Mouse (Mus musculus) small intestine, adult 2 months (tissue): ENCODE results near the gene Slc9a1.

Source experiments
- CTCF ChIP-seq: fragments of 200-500 bp; IDR thresholded peaks from 2 replicates; pipeline ENCODE4 v1.5.1; 2012; ENCODE audit warnings: low read depth, mild to moderate bottlenecking, control low read depth, inconsistent platforms, low read length, moderate library complexity, mixed read lengths; ENCODE audit not compliant: insufficient replicate concordance, insufficient read length; ENCODE audit errors: extremely low read depth
- POLR2A ChIP-seq: fragments of 200-500 bp; IDR thresholded peaks from 2 replicates; pipeline ENCODE4 v1.6.1; 2012; ENCODE audit warnings: low read depth, mild to moderate bottlenecking, control low read depth, inconsistent platforms, low read length, moderate library complexity

GRCm38 (mm10) chr4:133386061-133386797 lies 16.7 kb downstream of the Slc9a1 start:
- TF ChIP-seq CTCF (no peak), POLR2A (no peak)
